In the genomic region with DNA sequence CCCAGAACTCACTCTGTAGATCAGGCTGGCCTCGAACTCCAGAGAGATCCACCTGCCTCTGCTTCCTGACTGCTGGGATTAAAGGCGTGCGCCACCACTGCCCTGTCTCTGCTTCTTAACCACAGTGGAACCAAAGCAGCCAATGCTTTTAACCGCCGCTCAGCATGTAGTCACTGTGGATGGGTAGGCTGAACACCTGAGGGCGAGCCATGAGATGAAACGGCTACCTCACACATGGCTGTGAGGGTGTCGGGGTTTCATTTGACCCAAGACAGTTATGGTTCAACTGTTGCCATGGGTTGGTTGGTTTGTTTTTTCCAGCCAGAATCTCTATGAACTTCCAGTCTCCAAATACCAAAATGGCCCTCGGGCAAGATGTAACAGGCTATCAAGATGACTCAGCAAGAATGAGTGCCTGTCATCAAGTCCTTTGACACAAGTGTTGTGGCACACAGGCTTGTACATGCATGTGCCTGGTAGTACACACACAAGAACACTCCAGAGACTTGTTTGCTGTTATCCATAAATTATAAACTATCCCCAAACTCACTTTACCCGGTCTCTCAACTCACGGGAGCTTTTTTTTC, we compare ENCODE assay signal across 12 mouse cellular contexts. TPM values are rescaled to one million over a fixed set of nuclear protein-coding genes. Genes with fewer than 3 reads are reported as not detected.
DNase-seq lines count a peak whose midpoint lies in the region; ATAC-seq and TF ChIP-seq lines count a peak whose summit lies in the region.
"Had no signal": no experiment of that assay in that cellular context is flagged by ENCODE, and none has a peak within 500 bp of the region (broad histone marks: within the 10 kb centered on the region; RNA-seq: fewer than 3 reads in every experiment).

No protein-coding gene starts in this region.

- TF ChIP-seq CTCF in kidney, postnatal 0 days (IDR thresholded peaks at IDR 0.05; ENCODE audit: low read depth) = no peak
- no peak for TF ChIP-seq CTCF in left cerebral cortex, adult 2 months (IDR thresholded peaks at IDR 0.05)

- H3K9me3 ChIP-seq in kidney, postnatal 0 days (replicated peaks; ENCODE audit: low read length) = no peaks in the 10 kb centered on the region
- H3K9me3 ChIP-seq in ES-E14 (ENCODE audit: control insufficient read depth, insufficient read depth, low read depth, low read length) = no peaks in the 10 kb centered on the region
- no peaks in the 10 kb centered on the region for H3K9me3 ChIP-seq in embryonic facial prominence, embryonic 15.5 days (replicated peaks)
- H3K9me3 ChIP-seq: intestine, embryonic 15.5 days had no signal

- intact Hi-C loops in left cerebral cortex, adult 2 months (cut with DNase I) = no loop called here

- no peaks in the 10 kb centered on the region for H3K27me3 ChIP-seq in kidney, postnatal 0 days (ENCODE audit: insufficient read depth, low read length)
- no peaks in the 10 kb centered on the region for H3K27me3 ChIP-seq in embryonic facial prominence, embryonic 15.5 days
- H3K27me3 ChIP-seq: intestine, embryonic 15.5 days had no signal

- no peak for ATAC-seq in kidney, postnatal 0 days (replicated peaks; ENCODE audit: low FRiP score, low read depth)
- no peak for ATAC-seq in embryonic facial prominence, embryonic 15.5 days (ENCODE audit: insufficient number of reproducible peaks, low FRiP score, low TSS enrichment, low read depth)
- ATAC-seq: intestine, embryonic 15.5 days had no signal

- no peak overlapping the region for H3K4me3 ChIP-seq in kidney, postnatal 0 days (replicated peaks; ENCODE audit: low read depth, low read length)
- no peak overlapping the region for H3K4me3 ChIP-seq in ES-E14 (ENCODE audit: insufficient read depth in 1 of 2, low read depth in 1 of 2, low read length in 2 of 2, poor library complexity in 1 of 2, severe bottlenecking in 1 of 2)
- H3K4me3 ChIP-seq in embryonic facial prominence, embryonic 15.5 days (replicated peaks) = no peak overlapping the region
- H3K4me3 ChIP-seq in left cerebral cortex, adult 2 months = no peak overlapping the region
- H3K4me3 ChIP-seq: intestine, embryonic 15.5 days had no signal

- H3K4me2 ChIP-seq in kidney, postnatal 0 days (ENCODE audit: low read length) = no peak overlapping the region
- H3K4me2 ChIP-seq in embryonic facial prominence, embryonic 15.5 days (replicated peaks) = no peak overlapping the region
- H3K4me2 ChIP-seq: intestine, embryonic 15.5 days had no signal

- in situ Hi-C loops in ES-E14 (cut with MboI; ENCODE audit: low sequenced_read_pairs in 2 of 2, unreplicated experiment in 2 of 2) = no loop called here

- no peak overlapping the region for H3K9ac ChIP-seq in kidney, postnatal 0 days (ENCODE audit: low read depth, low read length)
- no peak overlapping the region for H3K9ac ChIP-seq in ES-E14 (ENCODE audit: insufficient read depth, low read depth, low read length, poor library complexity, severe bottlenecking)
- H3K9ac ChIP-seq in embryonic facial prominence, embryonic 15.5 days = no peak overlapping the region
- H3K9ac ChIP-seq: intestine, embryonic 15.5 days had no signal

- peaks cover 14% of the 10 kb centered on the region for H3K4me1 ChIP-seq in kidney, postnatal 0 days (replicated peaks; ENCODE audit: insufficient read depth, low read length)
- H3K4me1 ChIP-seq in ES-E14 (ENCODE audit: control insufficient read depth in 2 of 2, insufficient read depth in 2 of 2, low read length in 2 of 2, poor library complexity in 1 of 2) = peaks cover 0 to 32% of the 10 kb centered on the region in 2 experiments; a peak in 2 of 4 replicates
- H3K4me1 ChIP-seq in embryonic facial prominence, embryonic 15.5 days = peaks cover 34% of the 10 kb centered on the region
- H3K4me1 ChIP-seq: intestine, embryonic 15.5 days had no signal

- H3K27ac ChIP-seq in kidney, postnatal 0 days = 0 out of 2 replicates have a peak overlapping the region, but pooled peaks have one; percentile 10
- H3K27ac ChIP-seq in ES-E14 (ENCODE audit: insufficient read depth, low read depth, low read length, poor library complexity, severe bottlenecking) = peak overlapping the region; percentile 27
- H3K27ac ChIP-seq in embryonic facial prominence, embryonic 15.5 days (replicated peaks) = 0 out of 2 replicates have a peak overlapping the region, but pooled peaks have one; percentile 58
- H3K27ac ChIP-seq in left cerebral cortex, adult 2 months = no peak overlapping the region
- H3K27ac ChIP-seq: intestine, embryonic 15.5 days had no signal

- no peak for DNase-seq in kidney, postnatal 0 days (ENCODE audit: low spot score)
- no peak for DNase-seq in kidney, postnatal 4 days
- DNase-seq in ES-E14 (ENCODE audit: low read depth, low spot score) = no peak
- DNase-seq in naive thymus-derived CD4-positive, alpha-beta T cell, adult 2 months (ENCODE audit: low read depth) = peak; percentile 43
- DNase-seq in adrenal gland, adult 2 months = no peak
- no peak for DNase-seq in left cerebral cortex, adult 2 months (ENCODE audit: extremely low spot score in 1 of 2, low spot score in 2 of 2)
- DNase-seq: cerebellum, adult 8-10 months; embryo, embryonic 11 days; lung, adult 2 months; retina, postnatal 1 day had no signal

- H3K36me3 ChIP-seq in kidney, postnatal 0 days (ENCODE audit: insufficient read depth, low read length) = no peaks in the 10 kb centered on the region
- H3K36me3 ChIP-seq in ES-E14 (ENCODE audit: control insufficient read depth, insufficient read depth, low read length, poor library complexity, severe bottlenecking) = no peaks in the 10 kb centered on the region
- no peaks in the 10 kb centered on the region for H3K36me3 ChIP-seq in embryonic facial prominence, embryonic 15.5 days
- H3K36me3 ChIP-seq: intestine, embryonic 15.5 days had no signal

- 86% methylated on average over 11 of the region's 11 CpGs for WGBS in kidney, postnatal 0 days
- 90% methylated on average over 11 of the region's 11 CpGs for WGBS in embryonic facial prominence, embryonic 15.5 days

TF ChIP-seq in ES-E14, 5 proteins besides CTCF, POLR2A, EP300 and RAD21:
- no peak for TF ChIP-seq ZNF384 (IDR thresholded peaks at IDR 0.05; ENCODE audit: low read depth, low read length)
- TF ChIP-seq MAFK (IDR thresholded peaks at IDR 0.05; ENCODE audit: insufficient read depth, low read depth, low read length) = peak; percentile 64; the same call in 1 of the 2 replicates

RNA-seq across cellular contexts. Expression of gene Sema4d, which starts 54.9 kb away (rescaled TPM):
- 23.8 and 24.6 TPM in 2 replicates for polyA plus RNA-seq in kidney, postnatal 0 days (2015; fragmentation: Nextera tagmentation; extraction: Ambion mirVana)
- 25.1 and 33.4 TPM in 2 replicates for total RNA-seq in ES-E14 (2012; rRNA removed)
- polyA plus RNA-seq in embryonic facial prominence, embryonic 15.5 days (2015; fragmentation: Nextera tagmentation; extraction: Ambion mirVana) = 9.4 and 11.1 TPM in 2 replicates
- total RNA-seq in adrenal gland, adult 2 months (2021) = 10 to 100 TPM; 14.6 to 15.1 TPM
- 13.3 and 13.7 TPM in 2 replicates for polyA plus RNA-seq in adrenal gland, adult 2 months (2012; rRNA removed)
- total RNA-seq in left cerebral cortex, adult 2 months (2021) = 10 to 100 TPM; 69.0 to 83.6 TPM
